ENCODE assay signal across 16 mouse cellular contexts in the genomic region with DNA sequence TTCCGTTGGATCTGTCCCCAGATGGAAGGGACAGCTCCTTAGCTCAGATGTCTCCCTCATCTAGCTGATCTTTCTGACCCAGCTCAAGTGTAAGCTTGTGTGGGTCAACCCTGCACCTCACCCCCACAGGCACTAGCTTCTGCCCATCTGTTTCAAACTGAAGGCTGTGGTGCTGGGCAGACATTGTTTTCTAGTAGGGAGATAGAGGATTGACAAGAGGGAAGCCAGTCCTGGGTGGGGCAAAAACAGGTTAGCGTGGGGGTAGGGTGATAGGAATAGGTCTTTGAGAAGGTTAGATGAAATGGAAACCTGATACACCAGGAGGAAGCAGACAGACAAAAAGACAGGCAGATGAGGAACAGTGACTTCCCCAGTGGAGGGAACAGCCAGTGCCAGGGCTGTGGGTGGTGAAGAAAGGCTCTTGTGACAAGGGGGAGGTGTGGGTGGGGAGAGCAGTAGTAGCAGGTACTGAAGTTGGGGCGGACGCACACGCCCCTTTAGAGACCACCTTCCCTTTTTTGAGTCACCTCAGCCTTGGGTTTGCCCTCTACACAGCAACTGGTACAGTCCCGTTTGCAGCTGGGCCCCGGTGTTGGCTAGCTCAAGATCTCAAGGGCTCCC. TPM values are rescaled to one million over a fixed set of nuclear protein-coding genes. Genes with fewer than 3 reads are reported as not detected.
A peak's percentile ranks its signal among the peaks of the same experiment; 100 is the strongest.
DNase-seq lines count a peak whose midpoint lies in the region; ATAC-seq lines count a peak whose summit lies in the region.
"Had no signal": no experiment of that assay in that cellular context is flagged by ENCODE, and none has a peak within 500 bp of the region (broad histone marks: within the 10 kb centered on the region; RNA-seq: fewer than 3 reads in every experiment).

No protein-coding gene starts in this region.

- no peaks in the 10 kb centered on the region for H3K27me3 ChIP-seq in heart, embryonic 11.5 days (ENCODE audit: control insufficient read depth, insufficient read depth, low read length)
- no peaks in the 10 kb centered on the region; the same call in 1 of the 2 replicates for H3K27me3 ChIP-seq in midbrain, embryonic 11.5 days (ENCODE audit: control insufficient read depth, insufficient read depth, low read length)
- H3K27me3 ChIP-seq: kidney, embryonic 15.5 days had no signal

- no peak overlapping the region for H3K4me2 ChIP-seq in heart, embryonic 11.5 days
- no peak overlapping the region for H3K4me2 ChIP-seq in midbrain, embryonic 11.5 days
- H3K4me2 ChIP-seq: kidney, embryonic 15.5 days; liver, embryonic 13.5 days had no signal

- no peak overlapping the region for H3K27ac ChIP-seq in heart, embryonic 11.5 days (ENCODE audit: low read depth, low read length)
- no peak overlapping the region for H3K27ac ChIP-seq in midbrain, embryonic 11.5 days (ENCODE audit: low read depth, low read length)
- H3K27ac ChIP-seq: hindbrain, postnatal 0 days; kidney, embryonic 15.5 days; liver, embryonic 13.5 days; macrophage had no signal

- 75% methylated on average over 7 of the region's 7 CpGs for WGBS in heart, embryonic 11.5 days (ENCODE audit: insufficient replicate concordance)
- 84% methylated on average over 7 of the region's 7 CpGs for WGBS in midbrain, embryonic 11.5 days

- H3K4me1 ChIP-seq in heart, embryonic 11.5 days (ENCODE audit: control insufficient read depth, insufficient read depth, low read length) = peaks cover 28% of the 10 kb centered on the region
- H3K4me1 ChIP-seq in midbrain, embryonic 11.5 days (ENCODE audit: control insufficient read depth, insufficient read depth, low read length) = 0 out of 2 replicates have a peak, but pooled peaks cover 3% of the 10 kb centered on the region

- ATAC-seq in heart, embryonic 11.5 days (replicated peaks; ENCODE audit: insufficient number of reproducible peaks, low FRiP score, low TSS enrichment) = no peak
- peak; percentile 28 for ATAC-seq in monocyte, adult 5-6 weeks (replicated peaks; ENCODE audit: insufficient number of reproducible peaks, low FRiP score, low TSS enrichment, poor library complexity, severe bottlenecking)
- ATAC-seq in midbrain, embryonic 11.5 days (ENCODE audit: low FRiP score) = no peak
- ATAC-seq: hindbrain, postnatal 0 days had no signal

- H3K9me3 ChIP-seq in heart, embryonic 11.5 days (replicated peaks; ENCODE audit: control insufficient read depth, low read length) = no peaks in the 10 kb centered on the region
- H3K9me3 ChIP-seq in midbrain, embryonic 11.5 days (ENCODE audit: control insufficient read depth, low read length) = no peaks in the 10 kb centered on the region
- H3K9me3 ChIP-seq: kidney, embryonic 15.5 days; liver, embryonic 13.5 days had no signal

- H3K36me3 ChIP-seq in heart, embryonic 11.5 days (ENCODE audit: control insufficient read depth, insufficient read depth, low read length) = no peaks in the 10 kb centered on the region
- no peaks in the 10 kb centered on the region; the same call in 1 of the 2 replicates for H3K36me3 ChIP-seq in midbrain, embryonic 11.5 days (ENCODE audit: control insufficient read depth, insufficient read depth, low read length)
- H3K36me3 ChIP-seq: kidney, embryonic 15.5 days; liver, embryonic 13.5 days had no signal

- H3K4me3 ChIP-seq in heart, embryonic 11.5 days (ENCODE audit: low read depth, low read length) = no peak overlapping the region
- no peak overlapping the region for H3K4me3 ChIP-seq in midbrain, embryonic 11.5 days (ENCODE audit: low read depth, low read length)
- H3K4me3 ChIP-seq: erythroblast, embryonic 14.5 days; kidney, embryonic 15.5 days; liver, embryonic 13.5 days had no signal

- peak; percentile 92 for DNase-seq in heart, adult 11 months
- DNase-seq in lung, postnatal 36 days = peak; percentile 42
- no peak for DNase-seq in lung, postnatal 14 days
- peak; percentile 67 for DNase-seq in ES-CJ7 (ENCODE audit: low read depth, low spot score)
- no peak for DNase-seq in right cerebral cortex, postnatal 25 days
- DNase-seq in midbrain, embryonic 11.5 days (ENCODE audit: low spot score, missing footprints) = no peak
- DNase-seq: adrenal gland, adult 2 months; liver, embryonic 13.5 days; right cerebral cortex, postnatal 14 days had no signal

- H3K9ac ChIP-seq in heart, embryonic 11.5 days (ENCODE audit: low read depth, low read length) = no peak overlapping the region
- no peak overlapping the region for H3K9ac ChIP-seq in midbrain, embryonic 11.5 days (ENCODE audit: low read length)
- H3K9ac ChIP-seq: kidney, embryonic 15.5 days; liver, embryonic 13.5 days had no signal

RNA-seq across cellular contexts. Expression of a gene that starts 1.9 kb away (rescaled TPM):
- polyA plus RNA-seq in heart, embryonic 11.5 days (2014; fragmentation: Nextera tagmentation; extraction: Ambion mirVana) = 7.5 and 8.1 TPM in 2 replicates
- 717 to 1,434 TPM (median 717 TPM) in 3 replicates for total RNA-seq in monocyte, adult 5-6 weeks (2017)
- 1.3 TPM in 2 replicates for polyA plus RNA-seq in midbrain, embryonic 11.5 days (2014; fragmentation: Nextera tagmentation; extraction: Ambion mirVana)

RNA-seq across cellular contexts. Expression of a gene that starts 28.1 kb away (rescaled TPM):
- polyA plus RNA-seq in heart, embryonic 11.5 days (2014; fragmentation: Nextera tagmentation; extraction: Ambion mirVana) = 49.4 and 50.1 TPM in 2 replicates
- total RNA-seq in monocyte, adult 5-6 weeks (2017) = 52.9 to 72.0 TPM (median 58.7 TPM) in 3 replicates
- 57.9 and 67.4 TPM in 2 replicates for polyA plus RNA-seq in midbrain, embryonic 11.5 days (2014; fragmentation: Nextera tagmentation; extraction: Ambion mirVana)

RNA-seq across cellular contexts. Expression of a gene that starts 32.0 kb away (rescaled TPM):
- polyA plus RNA-seq in heart, embryonic 11.5 days (2014; fragmentation: Nextera tagmentation; extraction: Ambion mirVana) = 4.1 TPM in 2 replicates
- total RNA-seq in monocyte, adult 5-6 weeks (2017) = 4.9 to 10.8 TPM (median 9.0 TPM) in 3 replicates
- 3.6 and 4.5 TPM in 2 replicates for polyA plus RNA-seq in midbrain, embryonic 11.5 days (2014; fragmentation: Nextera tagmentation; extraction: Ambion mirVana)

RNA-seq across cellular contexts. Expression of a gene that starts 37.1 kb away (rescaled TPM):
- 1.3 and 2.2 TPM in 2 replicates for polyA plus RNA-seq in heart, embryonic 11.5 days (2014; fragmentation: Nextera tagmentation; extraction: Ambion mirVana)
- 0.75 to 1.4 TPM in 2 of 3 replicates, not detected in the other for total RNA-seq in monocyte, adult 5-6 weeks (2017)
- polyA plus RNA-seq in midbrain, embryonic 11.5 days (2014; fragmentation: Nextera tagmentation; extraction: Ambion mirVana) = 0.33 TPM in 1 of 2 replicates, not detected in the other
- total RNA-seq: hindbrain, postnatal 0 days; midbrain, postnatal 0 days had no signal
- polyA plus RNA-seq: erythroblast, embryonic 14.5 days; macrophage had no signal

Comparison
In these comparisons a context has a peak if more than half of its experiments do, and no peak if none do; other contexts are left out.
1. DNase-seq: peak in heart, adult 11 months (single experiment), lung, postnatal 36 days (single experiment) and ES-CJ7 (single experiment); none in lung, postnatal 14 days (single experiment), right cerebral cortex, postnatal 25 days (single experiment) and midbrain, embryonic 11.5 days (single experiment).